Mouse (Mus musculus) CH12.LX (cell line): ENCODE measurements around the gene Rab23.

Experiments
- MEF2A ChIP-seq: IDR thresholded peaks from 2 replicates; pipeline ENCODE4 v1.6.1; 2014; ENCODE audit warnings: low read depth, mild to moderate bottlenecking, inconsistent platforms, low read length, improper control_type of control experiment, borderline replicate concordance
- POLR2A ChIP-seq: IDR thresholded peaks from 2 replicates; pipeline ENCODE4 v1.6.1; 2011; ENCODE audit warnings: low read depth, mild to moderate bottlenecking, improper control_type of control experiment, low read length
- TCF12 ChIP-seq: IDR thresholded peaks from 2 replicates; pipeline ENCODE4 v1.6.1; 2014; ENCODE audit warnings: low read depth, mild to moderate bottlenecking, inconsistent platforms, low read length, improper control_type of control experiment
- UBTF ChIP-seq: IDR thresholded peaks from 2 replicates; pipeline ENCODE4 v1.6.1; 2012; ENCODE audit warnings: low read depth, mild to moderate bottlenecking, inconsistent platforms, low read length, improper control_type of control experiment, moderate library complexity
- USF2 ChIP-seq: conservative IDR thresholded peaks from 2 replicates; pipeline ENCODE4 v1.6.1; 2011; ENCODE audit warnings: low read depth, low read length, improper control_type of control experiment
- ZNF384 ChIP-seq: IDR thresholded peaks from 2 replicates; pipeline ENCODE4 v1.6.1; 2012; ENCODE audit warnings: low read depth, low read length, improper control_type of control experiment, inconsistent platforms

DNA sequence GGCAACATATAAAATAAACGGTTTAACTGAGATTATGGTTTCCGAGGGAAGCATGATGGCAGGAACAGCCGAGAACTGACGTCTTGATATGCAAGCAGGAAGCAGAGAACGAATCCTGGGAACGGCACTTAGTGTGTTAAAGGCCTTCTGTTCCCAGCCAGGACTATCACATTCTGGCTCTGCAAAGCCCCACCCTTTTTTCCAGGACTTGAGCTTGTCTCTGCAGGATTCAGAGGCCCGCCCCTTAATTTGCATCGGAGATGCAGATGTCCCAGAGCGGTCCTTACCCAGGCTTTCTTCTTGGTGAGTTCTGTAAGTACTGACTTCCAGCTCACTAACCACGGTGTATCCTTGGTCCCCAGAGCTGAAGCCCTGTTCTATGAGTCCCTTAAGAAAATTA is 4.9 kb upstream of the Rab23 start:
- no peak for TF ChIP-seq ZNF384
- TF ChIP-seq UBTF: no peak
- TF ChIP-seq MEF2A: no peak
- no peak for TF ChIP-seq USF2
- TF ChIP-seq POLR2A: no peak
- TF ChIP-seq TCF12: no peak
